Mouse (Mus musculus): ENCODE data around the gene Hdac7.

DNA sequence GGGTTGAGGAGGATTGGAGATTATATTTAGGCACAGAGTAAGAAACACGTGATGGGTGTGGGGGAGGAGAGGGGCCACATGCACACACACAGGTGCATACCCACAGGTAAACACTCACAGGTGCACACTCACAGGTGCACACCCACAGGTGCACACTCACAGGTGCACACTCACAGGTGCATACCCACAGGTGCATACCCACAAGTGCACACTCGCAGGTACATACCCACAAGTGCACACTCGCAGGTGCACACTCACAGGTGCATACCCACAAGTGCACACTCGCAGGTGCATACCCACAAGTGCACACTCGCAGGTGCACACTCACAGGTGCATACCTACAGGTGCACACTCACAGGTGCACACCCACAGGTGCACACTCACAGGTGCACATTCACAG lies 33.9 kb downstream of the Hdac7 start:
- TF ChIP-seq EP300 (IDR thresholded peaks at IDR 0.05; ENCODE audit: low read depth) (no peak), CTCF (IDR thresholded peaks at IDR 0.05; ENCODE audit: low read depth) (no peak)

All from liver, postnatal 0 days (tissue).